Mouse (Mus musculus): Measurements from ENCODE around the gene Stk4.

The Stk4 gene

DNA sequence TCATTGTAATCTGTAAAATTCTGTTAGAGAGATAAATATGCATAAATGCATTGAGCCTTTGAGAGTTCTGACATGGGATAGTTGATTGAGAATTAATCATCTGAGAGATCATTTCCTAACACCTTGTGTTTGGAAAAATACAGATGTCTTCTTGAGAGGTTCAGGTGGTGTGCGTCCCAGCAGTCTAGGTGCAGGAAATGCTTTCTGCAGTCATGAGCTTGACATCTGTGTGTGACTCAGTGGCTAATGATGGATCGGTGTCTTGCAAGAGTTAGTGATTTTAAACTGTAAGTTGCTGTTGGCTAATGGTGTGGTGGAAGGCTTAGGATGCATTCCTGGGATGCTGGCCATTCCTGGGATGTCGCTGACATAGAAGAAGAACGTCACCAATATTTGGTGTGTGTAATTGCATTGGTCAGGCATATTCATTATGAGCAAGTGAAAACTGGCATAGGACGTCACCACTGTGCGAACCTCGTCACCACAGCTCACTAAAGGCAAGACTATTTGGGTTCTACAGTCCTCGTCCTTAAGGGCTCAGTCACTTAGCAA, 6.8 kb downstream of the Stk4 start:
- in situ Hi-C loops (cut with MboI; ENCODE audit: low pct_unique_long_range_greater_than_20kb in 1 of 2, low sequenced_read_pairs in 2 of 2, unreplicated experiment in 1 of 2) = no loop called here

DNA sequence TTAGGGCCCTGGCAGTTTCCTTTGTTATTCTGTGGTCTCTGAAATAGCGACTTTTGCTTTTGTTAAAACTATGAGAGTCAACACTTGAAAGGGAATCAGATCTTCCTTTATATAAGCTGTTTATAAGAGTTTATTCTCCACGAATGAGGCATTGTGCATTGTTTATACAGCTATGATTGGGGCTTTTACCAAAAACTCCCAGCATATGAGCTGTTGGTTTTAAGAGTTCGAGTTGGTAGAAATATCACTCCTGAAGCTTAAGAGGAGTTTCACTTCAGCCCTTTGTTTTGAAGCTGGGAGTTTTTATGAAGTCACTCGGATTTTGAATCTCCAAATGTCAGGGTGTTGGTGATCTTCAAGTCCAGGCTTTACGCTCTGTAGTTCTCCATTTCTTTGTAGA, 7.8 kb downstream of the Stk4 start:
- in situ Hi-C loops (cut with MboI; ENCODE audit: low pct_unique_long_range_greater_than_20kb in 1 of 2, low sequenced_read_pairs in 2 of 2, unreplicated experiment in 1 of 2) = no loop called here

DNA sequence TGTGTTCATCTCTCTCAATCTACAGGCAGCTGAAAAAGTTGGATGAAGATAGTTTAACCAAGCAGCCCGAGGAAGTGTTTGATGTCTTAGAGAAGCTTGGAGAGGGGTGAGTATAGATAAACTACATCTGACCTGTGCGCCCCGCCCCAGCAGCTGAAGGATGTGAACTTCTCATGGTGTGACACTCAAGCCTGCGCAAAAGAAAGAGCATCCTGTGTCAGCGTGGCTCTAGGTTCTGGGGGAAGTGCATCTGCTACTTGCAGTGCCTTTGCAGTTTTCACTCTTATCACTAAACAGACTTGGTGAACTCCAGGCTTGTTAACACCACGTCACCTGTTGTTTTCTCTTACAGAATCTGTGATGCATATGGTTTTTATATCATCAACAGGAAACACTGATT, 9.4 kb downstream of the Stk4 start:
- in situ Hi-C loops (cut with MboI; ENCODE audit: low pct_unique_long_range_greater_than_20kb in 1 of 2, low sequenced_read_pairs in 2 of 2, unreplicated experiment in 1 of 2) = no loop called here

GRCm38 (mm10) chr2:164081577-164081976, 11.5 kb downstream of the Stk4 start:
- in situ Hi-C loops (cut with MboI; ENCODE audit: low pct_unique_long_range_greater_than_20kb in 1 of 2, low sequenced_read_pairs in 2 of 2, unreplicated experiment in 1 of 2) = no loop called here

DNA sequence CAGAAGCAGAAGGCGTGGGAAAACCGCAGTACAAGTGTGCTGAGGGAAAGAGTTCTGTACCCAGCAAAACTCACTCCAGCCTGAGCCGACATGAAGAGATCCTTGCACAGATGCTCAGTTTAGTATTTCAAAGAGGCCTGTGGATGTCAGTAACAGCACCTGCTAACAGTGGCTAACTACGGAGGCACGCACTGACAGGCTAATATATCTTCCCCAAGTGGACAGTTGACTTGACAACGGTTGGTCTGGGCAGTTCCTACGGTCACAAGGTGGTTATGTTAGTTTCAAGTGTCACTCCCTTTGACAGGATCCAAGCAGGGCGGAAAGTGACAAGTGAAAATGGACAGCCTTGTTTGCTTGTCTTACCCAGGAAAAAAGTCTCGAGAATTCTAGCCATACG, 12.1 kb downstream of the Stk4 start:
- in situ Hi-C loops (cut with MboI; ENCODE audit: low pct_unique_long_range_greater_than_20kb in 1 of 2, low sequenced_read_pairs in 2 of 2, unreplicated experiment in 1 of 2) = no loop called here

DNA sequence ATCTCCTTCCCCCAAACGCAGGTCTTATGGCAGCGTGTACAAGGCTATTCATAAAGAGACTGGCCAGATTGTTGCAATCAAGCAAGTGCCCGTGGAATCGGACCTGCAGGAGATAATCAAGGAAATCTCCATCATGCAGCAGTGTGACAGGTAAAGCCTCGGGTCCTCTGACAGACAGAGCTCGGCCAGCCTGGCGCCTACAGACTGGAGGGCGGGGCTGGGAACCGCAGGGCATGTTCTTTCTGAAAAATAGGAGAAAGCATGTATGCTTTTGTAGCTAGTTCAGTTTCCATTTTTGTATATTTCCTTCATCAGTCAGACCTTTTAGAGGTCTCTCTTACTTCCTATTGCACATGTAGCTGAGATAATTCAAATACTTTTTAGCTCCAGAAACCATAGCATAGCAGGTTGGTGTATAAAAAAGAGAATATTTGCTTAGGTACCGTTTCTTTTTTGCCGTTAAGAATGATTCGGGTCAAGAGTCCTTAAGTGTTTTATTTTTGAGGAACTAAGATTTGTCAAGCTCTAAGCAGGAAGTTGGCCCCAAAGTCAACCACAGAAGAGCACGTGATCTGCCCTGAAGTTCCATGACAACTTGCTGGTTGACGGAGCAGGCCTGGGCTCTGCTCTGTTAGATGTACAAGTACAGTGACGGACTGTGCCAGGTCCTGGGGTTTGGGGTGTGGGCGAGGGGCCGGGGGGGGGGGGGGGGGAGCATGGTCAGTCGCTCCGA, 13.7 kb downstream of the Stk4 start:
- in situ Hi-C loops (cut with MboI; ENCODE audit: low pct_unique_long_range_greater_than_20kb in 1 of 2, low sequenced_read_pairs in 2 of 2, unreplicated experiment in 1 of 2) = no loop called here

DNA sequence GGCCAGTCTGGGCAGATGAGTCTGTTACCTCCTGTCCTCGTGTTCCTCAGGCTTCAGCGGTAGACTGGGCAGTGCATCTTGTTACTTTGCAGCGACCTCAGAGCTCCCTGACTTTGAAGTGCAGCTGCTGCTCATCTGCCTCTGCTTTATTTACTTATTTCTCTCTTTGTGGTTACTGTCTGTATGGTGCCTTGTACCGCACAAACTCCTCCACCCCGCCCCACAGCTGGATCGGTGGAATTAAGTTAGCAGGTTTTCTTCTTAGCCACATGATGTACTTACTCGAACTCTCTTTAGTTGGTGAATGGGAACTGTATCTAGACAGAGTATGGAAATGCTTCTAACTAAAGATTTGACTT, 14.2 kb downstream of the Stk4 start:
- in situ Hi-C loops (cut with MboI; ENCODE audit: low pct_unique_long_range_greater_than_20kb in 1 of 2, low sequenced_read_pairs in 2 of 2, unreplicated experiment in 1 of 2) = no loop called here

GRCm38 (mm10) chr2:164087416-164088017, 17.4 kb downstream of the Stk4 start:
- in situ Hi-C loops (cut with MboI; ENCODE audit: low pct_unique_long_range_greater_than_20kb in 1 of 2, low sequenced_read_pairs in 2 of 2, unreplicated experiment in 1 of 2) = no loop called here

- in situ Hi-C loops (cut with MboI; ENCODE audit: low pct_unique_long_range_greater_than_20kb in 1 of 2, low sequenced_read_pairs in 2 of 2, unreplicated experiment in 1 of 2) = no loop called here
Observed at GRCm38 (mm10) chr2:164089508-164089907, 19.4 kb downstream of the Stk4 start.

- in situ Hi-C loops (cut with MboI; ENCODE audit: low pct_unique_long_range_greater_than_20kb in 1 of 2, low sequenced_read_pairs in 2 of 2, unreplicated experiment in 1 of 2) = no loop called here
Observed at GRCm38 (mm10) chr2:164094152-164094551, 24.0 kb downstream of the Stk4 start.

DNA sequence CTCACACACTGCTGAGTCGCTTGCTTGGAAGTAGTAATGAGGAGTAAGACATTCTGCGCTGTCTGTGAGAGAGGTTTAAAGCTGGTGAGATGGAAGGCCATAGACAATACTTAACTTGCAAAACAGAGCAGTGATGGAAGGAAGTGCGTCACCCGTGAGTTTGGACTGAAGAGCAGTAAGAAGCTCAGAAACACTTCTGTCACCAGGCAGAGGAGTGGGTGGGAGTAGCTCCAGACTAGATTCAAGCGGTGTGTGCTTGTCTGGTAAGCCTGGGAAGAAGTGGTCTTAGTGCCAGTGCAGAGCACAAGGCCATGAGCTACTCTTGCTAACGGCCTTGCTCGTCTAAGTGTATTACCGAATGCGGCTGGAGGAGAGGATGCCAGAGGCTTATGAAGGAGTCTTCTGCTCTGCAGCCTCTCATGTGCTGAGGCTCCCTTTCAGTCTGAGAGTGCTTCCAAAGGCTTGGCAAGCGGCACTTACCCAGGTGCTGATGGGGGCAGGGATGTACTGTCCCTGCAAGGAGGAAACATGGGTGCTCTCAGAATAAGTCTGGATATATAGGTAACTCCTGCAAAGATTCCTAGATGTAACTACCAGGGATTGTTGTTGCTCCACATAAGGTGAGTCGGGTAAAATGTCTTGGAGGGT, 28.6 kb downstream of the Stk4 start:
- in situ Hi-C loops (cut with MboI; ENCODE audit: low pct_unique_long_range_greater_than_20kb in 1 of 2, low sequenced_read_pairs in 2 of 2, unreplicated experiment in 1 of 2) = no loop called here

GRCm38 (mm10) chr2:164101936-164102335, 31.8 kb downstream of the Stk4 start:
- in situ Hi-C loops (cut with MboI; ENCODE audit: low pct_unique_long_range_greater_than_20kb in 1 of 2, low sequenced_read_pairs in 2 of 2, unreplicated experiment in 1 of 2) = loop anchor here (10.0 kb wide), 2 partner anchors 233 to 253 kb away; partner anchors contain the start of gene Svs5 (in 1 of the 2)

- in situ Hi-C loops (cut with MboI; ENCODE audit: low pct_unique_long_range_greater_than_20kb in 1 of 2, low sequenced_read_pairs in 2 of 2, unreplicated experiment in 1 of 2) = loop anchor here (10.0 kb wide), 2 partner anchors 232 to 252 kb away; partner anchors contain the start of gene Svs5 (in 1 of the 2)
Observed at GRCm38 (mm10) chr2:164102366-164102765, 32.2 kb downstream of the Stk4 start.

GRCm38 (mm10) chr2:164103501-164103900, 33.4 kb downstream of the Stk4 start:
- in situ Hi-C loops (cut with MboI; ENCODE audit: low pct_unique_long_range_greater_than_20kb in 1 of 2, low sequenced_read_pairs in 2 of 2, unreplicated experiment in 1 of 2) = loop anchor here (10.0 kb wide), 2 partner anchors 231 to 251 kb away; partner anchors contain the start of gene Svs5 (in 1 of the 2)

DNA sequence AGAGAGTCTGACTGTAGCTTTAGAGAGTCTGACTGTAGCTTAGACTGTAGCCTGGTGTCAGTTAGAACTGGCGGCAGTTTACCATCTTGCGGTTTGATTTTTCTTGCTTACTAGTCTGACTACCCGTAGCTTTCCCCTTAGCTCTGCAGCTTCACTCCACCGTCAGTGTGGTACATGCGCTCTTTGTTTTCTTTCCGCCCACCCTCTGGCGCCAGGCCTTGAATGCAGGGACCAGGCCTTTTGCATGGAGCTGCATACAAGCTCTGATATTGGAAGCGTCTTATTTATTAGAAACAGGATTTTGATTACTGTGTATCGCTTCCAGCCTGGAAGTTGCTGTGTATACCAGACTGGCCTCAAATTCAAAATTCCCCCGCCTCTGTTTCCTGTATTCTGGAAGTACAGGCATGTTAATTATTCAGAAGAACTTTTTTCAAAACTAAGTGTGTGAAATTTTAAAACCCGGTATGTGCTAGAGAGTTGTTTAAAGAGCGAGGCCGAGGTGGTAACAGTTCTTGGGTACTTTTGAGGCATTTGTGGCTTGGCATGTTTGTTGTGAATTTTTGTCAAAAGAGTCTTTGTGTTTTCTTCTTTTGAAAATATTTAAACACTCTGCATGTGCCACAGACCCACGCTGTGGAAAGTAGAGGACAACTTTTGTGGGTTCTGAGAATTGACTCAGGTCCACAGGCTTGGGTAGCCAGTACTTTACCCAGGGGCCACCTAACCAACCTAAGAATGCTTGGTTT, 36.3 kb downstream of the Stk4 start:
- in situ Hi-C loops (cut with MboI; ENCODE audit: low pct_unique_long_range_greater_than_20kb in 1 of 2, low sequenced_read_pairs in 2 of 2, unreplicated experiment in 1 of 2) = loop anchor here (10.0 kb wide), 2 partner anchors 228 to 248 kb away; partner anchors contain the start of gene Svs5 (in 1 of the 2)

DNA sequence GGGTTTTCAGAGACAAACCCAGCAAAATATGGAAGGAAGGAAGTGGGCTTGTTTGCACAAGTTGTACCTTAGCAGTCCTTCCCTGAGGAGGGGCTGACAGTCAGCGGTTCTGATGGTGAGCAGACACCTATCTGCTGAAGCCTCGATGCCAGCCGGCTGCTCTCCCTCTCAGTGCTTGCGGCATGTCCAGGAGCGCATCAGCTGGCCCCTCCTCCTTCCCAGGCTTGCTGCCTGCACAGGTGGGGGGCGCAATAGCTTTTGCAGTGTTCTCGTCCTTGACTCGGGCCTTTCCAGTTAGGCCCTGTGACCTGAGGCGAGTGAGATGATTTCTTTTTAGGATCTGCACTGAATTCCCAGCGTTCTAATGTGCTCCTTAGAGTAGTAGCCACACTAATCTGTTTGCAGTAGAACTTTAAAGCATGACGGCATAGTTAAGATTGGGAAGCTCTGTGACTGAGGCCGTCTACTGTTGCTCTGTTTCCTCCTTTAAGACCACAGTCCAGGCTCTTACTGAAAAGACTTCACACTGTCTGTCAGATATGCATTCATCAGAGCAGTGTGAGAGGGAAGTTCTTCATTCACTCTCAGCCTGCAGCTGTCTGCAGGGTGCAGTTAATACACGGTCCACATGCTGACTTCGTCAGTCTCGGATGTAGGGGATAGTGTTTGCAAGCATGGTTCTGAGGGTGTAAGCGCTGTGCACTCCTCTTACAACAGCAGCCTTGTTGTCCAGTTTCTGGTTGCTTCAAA, 37.2 kb downstream of the Stk4 start:
- in situ Hi-C loops (cut with MboI; ENCODE audit: low pct_unique_long_range_greater_than_20kb in 1 of 2, low sequenced_read_pairs in 2 of 2, unreplicated experiment in 1 of 2) = loop anchor here (10.0 kb wide), 2 partner anchors 228 to 248 kb away; partner anchors contain the start of gene Svs5 (in 1 of the 2)

DNA sequence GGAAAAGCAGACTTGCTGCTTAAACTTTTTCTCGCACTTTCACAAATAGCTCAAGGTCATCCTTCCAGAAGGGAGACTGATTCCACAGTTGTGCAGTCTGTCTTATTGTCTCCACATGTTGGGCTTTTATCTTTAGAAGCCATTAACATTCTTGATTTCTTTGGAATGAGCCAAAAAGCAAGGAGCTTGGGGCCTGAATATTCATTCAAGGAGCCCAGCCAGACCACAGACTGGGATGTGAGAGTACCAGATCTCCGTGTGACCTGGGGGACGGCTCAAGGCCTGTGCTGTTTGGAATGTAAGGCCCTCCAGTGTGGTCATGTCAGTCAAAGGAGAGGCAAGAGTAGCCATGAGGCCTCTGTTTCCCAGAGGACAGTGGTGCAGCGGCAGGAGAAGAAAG, 38.4 kb downstream of the Stk4 start:
- in situ Hi-C loops (cut with MboI; ENCODE audit: low pct_unique_long_range_greater_than_20kb in 1 of 2, low sequenced_read_pairs in 2 of 2, unreplicated experiment in 1 of 2) = loop anchor here (10.0 kb wide), 2 partner anchors 226 to 246 kb away; partner anchors contain the start of gene Svs5 (in 1 of the 2)

DNA sequence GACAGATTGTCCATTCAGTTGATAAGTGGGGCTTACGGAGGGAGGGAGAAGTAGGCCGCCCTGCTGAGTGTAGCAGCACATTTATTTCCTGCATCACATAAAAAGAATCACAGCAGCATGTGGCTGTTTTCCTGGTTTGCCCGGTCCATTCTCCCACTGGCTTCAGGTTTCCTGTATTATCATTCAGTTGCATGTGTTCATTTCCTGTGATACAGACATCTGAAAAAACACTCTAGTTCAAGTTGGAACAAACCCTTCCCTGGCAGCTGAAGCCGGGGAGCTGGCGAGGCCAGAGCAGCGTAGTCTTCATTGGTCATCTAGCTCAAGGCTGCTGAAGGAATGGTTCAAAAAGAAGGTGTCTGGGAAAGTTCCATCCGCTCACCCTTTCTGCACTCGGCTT, 41.4 kb downstream of the Stk4 start:
- in situ Hi-C loops (cut with MboI; ENCODE audit: low pct_unique_long_range_greater_than_20kb in 1 of 2, low sequenced_read_pairs in 2 of 2, unreplicated experiment in 1 of 2) = no loop called here

All from mouse embryonic stem cell (cell line).